Mouse (Mus musculus): ENCODE data around the gene Rab11fip4. TPM values are rescaled to one million over a fixed set of nuclear protein-coding genes. Genes with fewer than 3 reads are reported as not detected.
A peak's percentile ranks its signal among the peaks of the same experiment; 100 is the strongest.

The Rab11fip4 gene
- polyA plus RNA-seq, 1 experiment from 2014 or later = 23.3 TPM

DNA sequence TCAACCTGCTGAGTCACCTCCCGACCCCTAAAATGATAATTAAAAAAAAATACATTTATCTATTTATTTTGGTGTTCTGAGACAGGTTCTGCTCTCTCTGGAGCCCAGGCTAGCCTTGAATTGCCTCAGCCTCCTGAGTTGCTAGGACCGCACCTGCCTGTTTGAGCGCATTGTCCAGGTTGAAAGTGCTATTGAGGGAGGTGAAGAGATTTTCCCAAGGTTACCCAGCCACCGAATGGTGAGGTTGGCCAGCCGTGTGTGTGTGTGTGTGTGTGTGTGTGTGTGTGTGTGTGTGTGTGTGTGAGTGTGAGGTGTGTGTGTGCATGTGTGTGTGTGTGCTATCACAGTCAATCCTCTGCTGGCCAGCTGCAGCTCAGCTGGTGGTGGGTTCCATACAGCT lies 55.0 kb downstream of the Rab11fip4 start:
- Histone ChIP-seq H3K36me3 (replicated peaks) (no peaks in the 10 kb centered on the region), H3K9me3 (no peaks in the 10 kb centered on the region), H3K27me3 (ENCODE audit: poor library complexity, severe bottlenecking) (peaks cover 15% of the 10 kb centered on the region; the same call in 1 of the 2 replicates), H3K4me3 (no peak overlapping the region), H3K4me1 (peaks cover 89% of the 10 kb centered on the region), H3K27ac (peak overlapping the region; percentile 91)
- no peak for DNase-seq (ENCODE audit: extremely low spot score, low spot score)
- WGBS = 58% methylated on average over 5 of the region's 5 CpGs

DNA sequence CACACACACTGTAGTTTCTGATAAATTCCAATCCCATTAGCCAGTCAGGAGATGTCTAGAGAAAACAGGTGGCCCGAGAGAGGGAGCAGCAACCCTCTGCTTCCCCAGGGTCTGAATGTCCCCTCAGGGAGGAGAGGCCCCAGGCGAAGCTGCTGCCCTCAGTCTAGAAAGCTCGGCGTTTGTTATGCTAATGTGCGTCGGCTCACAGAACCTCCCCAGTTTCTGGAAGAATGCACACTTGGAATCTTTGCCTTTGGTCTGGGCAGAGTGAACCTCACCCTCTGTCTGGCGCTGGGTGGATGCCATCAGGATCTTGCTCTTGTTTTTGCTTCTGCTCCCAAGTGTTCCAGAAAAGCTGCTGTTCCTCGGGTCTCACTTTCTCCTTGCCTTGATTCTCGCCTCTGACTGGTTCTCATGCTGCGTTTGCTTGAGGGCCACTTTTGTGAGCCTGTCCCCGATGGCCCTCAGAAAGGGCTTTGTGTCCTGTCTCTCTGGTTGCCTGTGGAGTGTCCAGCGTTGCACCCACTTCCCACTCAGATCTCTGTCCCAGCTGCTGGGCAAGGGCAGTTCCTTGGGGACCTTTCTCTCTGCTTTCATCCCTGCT lies 55.6 kb downstream of the Rab11fip4 start:
- H3K27ac ChIP-seq = peak overlapping the region; percentile 91

DNA sequence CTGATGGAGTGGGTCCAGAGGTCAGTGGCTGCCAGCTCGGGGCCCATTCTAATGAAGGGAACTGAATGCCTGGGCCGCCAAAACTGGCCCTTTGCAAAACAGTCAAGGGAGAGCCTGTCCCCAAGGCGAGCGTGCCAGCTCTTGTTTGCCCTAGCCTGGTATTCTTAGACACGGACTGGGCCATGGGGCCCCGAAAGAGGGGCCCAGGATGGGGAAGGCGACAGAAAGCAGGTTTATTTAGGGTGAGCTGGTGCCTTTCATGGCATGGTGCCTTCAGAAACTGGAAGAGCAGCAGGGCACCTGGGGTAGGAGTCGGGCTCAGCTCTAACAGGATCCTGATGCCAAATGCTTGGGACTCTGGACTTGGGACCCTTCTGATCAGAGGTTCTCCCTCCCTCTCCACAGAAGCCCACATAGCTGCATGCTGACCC lies 56.1 kb downstream of the Rab11fip4 start:
- DNase-seq (ENCODE audit: extremely low spot score, low spot score) = peak; percentile 29
- peak overlapping the region; percentile 22; the same call in 1 of the 2 replicates for H3K4me3 ChIP-seq
- H3K4me1 ChIP-seq = peaks cover 89% of the 10 kb centered on the region
- 44% methylated on average over 8 of the region's 8 CpGs for WGBS
- H3K27ac ChIP-seq = peak overlapping the region; percentile 91
- H3K9me3 ChIP-seq = no peaks in the 10 kb centered on the region
- peaks cover 12% of the 10 kb centered on the region; the same call in 1 of the 2 replicates for H3K27me3 ChIP-seq (ENCODE audit: poor library complexity, severe bottlenecking)
- H3K36me3 ChIP-seq (replicated peaks) = 0 out of 2 replicates have a peak, but pooled peaks cover 2% of the 10 kb centered on the region

More for the DNA sequence above, 55.6 kb downstream of the Rab11fip4 start:
- peak; percentile 76 for DNase-seq (ENCODE audit: extremely low spot score, low spot score)
- Histone ChIP-seq H3K27me3 (ENCODE audit: poor library complexity, severe bottlenecking) (peaks cover 14% of the 10 kb centered on the region; the same call in 1 of the 2 replicates), H3K9me3 (no peaks in the 10 kb centered on the region), H3K36me3 (replicated peaks) (no peaks in the 10 kb centered on the region), H3K4me1 (peaks cover 89% of the 10 kb centered on the region), H3K4me3 (peak overlapping the region; percentile 22; the same call in 1 of the 2 replicates)
- WGBS = 10% methylated on average over 12 of the region's 12 CpGs

DNA sequence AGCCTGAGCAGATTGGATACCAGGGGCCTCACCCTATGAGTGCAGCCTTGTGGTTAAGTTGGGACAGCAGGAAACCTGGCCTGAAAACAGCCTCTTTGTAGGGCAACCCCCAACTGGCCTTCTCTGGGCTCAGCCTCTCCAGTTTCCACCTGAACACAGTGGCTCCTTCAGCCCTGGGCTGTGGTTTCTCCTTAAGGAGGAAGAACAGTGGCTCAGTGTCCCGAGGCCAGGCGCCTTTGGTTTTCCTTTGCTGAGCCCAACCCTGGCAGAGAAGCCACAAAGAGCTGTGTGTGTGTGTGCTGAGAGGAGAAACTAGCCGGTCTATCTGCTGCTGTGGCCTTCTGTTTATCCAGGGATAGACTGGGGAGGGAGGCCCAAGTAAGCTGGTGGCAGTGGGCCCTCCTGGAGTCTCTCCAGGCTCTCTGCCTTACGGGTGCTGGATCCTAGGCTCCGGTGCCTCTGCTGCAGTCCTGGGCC lies 59.4 kb downstream of the Rab11fip4 start:
- H3K4me1 ChIP-seq = peaks cover 77% of the 10 kb centered on the region
- no peak overlapping the region for H3K4me3 ChIP-seq
- peak overlapping the region; percentile 77 for H3K27ac ChIP-seq
- WGBS = 39% methylated on average over 5 of the region's 5 CpGs
- no peak for DNase-seq (ENCODE audit: extremely low spot score, low spot score)
- H3K9me3 ChIP-seq = no peaks in the 10 kb centered on the region
- H3K27me3 ChIP-seq (ENCODE audit: poor library complexity, severe bottlenecking) = peaks cover 5% of the 10 kb centered on the region
- 0 out of 2 replicates have a peak, but pooled peaks cover 2% of the 10 kb centered on the region for H3K36me3 ChIP-seq (replicated peaks)

DNA sequence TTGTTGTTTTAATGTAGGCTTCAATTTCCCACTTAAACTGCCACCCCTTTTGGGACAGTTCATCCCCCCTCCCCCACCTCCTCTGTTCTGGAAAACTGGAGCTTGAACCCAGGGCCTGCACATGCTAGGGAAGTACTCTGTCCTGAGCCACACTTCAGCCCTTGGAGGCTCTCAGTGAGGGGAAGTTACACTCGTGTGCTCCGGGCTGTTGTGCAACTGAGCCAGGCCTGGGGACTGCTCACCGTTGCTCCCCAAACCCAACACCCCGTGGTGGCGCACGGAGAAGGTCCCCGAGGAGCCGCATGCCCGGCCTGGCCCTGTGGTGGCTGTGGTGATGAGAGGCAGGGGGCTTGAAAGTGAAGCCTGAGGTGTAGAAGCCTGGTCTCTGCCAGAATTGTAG lies 61.2 kb downstream of the Rab11fip4 start:
- H3K9me3 ChIP-seq = no peaks in the 10 kb centered on the region
- no peak for DNase-seq (ENCODE audit: extremely low spot score, low spot score)
- no peak overlapping the region for H3K4me3 ChIP-seq
- WGBS = 88% methylated on average over 9 of the region's 9 CpGs
- 0 out of 2 replicates have a peak, but pooled peaks cover 2% of the 10 kb centered on the region for H3K36me3 ChIP-seq (replicated peaks)
- H3K27me3 ChIP-seq (ENCODE audit: poor library complexity, severe bottlenecking) = peaks cover 5% of the 10 kb centered on the region; the same call in 1 of the 2 replicates
- H3K27ac ChIP-seq = peak overlapping the region; percentile 49; the same call in 1 of the 2 replicates
- H3K4me1 ChIP-seq = peaks cover 62% of the 10 kb centered on the region

DNA sequence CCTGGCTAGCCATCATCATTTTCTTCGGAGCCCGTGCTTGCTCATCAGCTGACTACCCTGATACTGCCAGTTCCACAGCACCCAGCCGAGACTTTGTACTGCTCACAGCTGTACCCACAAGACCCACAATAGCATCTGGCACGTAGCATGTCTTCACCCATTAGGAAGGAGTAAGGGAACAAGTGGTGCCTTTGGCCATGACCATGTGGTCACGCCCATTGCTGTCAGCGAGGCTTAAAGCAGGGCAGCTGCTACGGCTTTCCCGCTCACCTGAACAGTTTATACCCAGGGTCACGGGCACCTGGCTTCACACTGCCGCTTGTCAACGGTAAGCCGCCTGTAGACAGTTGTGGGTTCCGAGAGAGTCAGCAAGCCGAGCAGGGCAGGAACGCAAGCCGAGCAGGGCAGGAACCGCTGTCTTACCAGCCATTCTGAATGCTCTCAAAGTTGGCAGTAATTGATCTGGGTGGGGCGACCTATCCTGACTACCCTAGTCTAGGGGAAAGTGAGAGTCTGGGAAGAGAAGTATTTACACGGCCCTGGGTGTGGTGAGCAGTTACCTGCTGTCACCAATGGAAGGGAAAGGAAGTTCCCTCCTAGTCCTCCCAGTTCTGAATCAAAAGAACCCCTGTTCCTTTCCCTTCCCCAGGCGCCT lies 62.0 kb downstream of the Rab11fip4 start:
- 89% methylated on average over 20 of the region's 20 CpGs for WGBS
- Histone ChIP-seq H3K4me1 (peaks cover 54% of the 10 kb centered on the region), H3K9me3 (no peaks in the 10 kb centered on the region), H3K27me3 (ENCODE audit: poor library complexity, severe bottlenecking) (peaks cover 5% of the 10 kb centered on the region; the same call in 1 of the 2 replicates), H3K27ac (no peak overlapping the region; the same call in 1 of the 2 replicates), H3K36me3 (replicated peaks) (0 out of 2 replicates have a peak, but pooled peaks cover 2% of the 10 kb centered on the region), H3K4me3 (no peak overlapping the region)
- DNase-seq (ENCODE audit: extremely low spot score, low spot score) = no peak

DNA sequence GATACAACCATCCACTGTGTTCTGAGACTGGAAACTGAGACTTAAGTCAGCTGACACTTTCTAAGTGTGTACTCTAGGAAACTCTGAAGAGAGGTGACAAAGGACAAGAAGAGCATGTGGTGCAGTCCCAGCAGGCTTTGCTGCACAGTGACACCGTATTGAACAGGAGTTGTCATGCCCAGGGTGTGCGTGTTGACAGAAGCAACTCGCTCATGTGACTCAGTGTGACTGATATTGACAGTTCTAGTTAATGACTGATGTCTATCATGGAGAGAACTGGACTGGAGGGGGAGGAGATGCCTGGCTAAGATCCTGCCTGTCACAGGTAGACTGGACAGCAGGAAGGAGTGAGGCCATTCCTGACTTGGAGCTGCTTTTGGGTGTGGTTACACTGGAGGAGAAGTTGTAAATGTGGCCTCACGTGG lies 63.4 kb downstream of the Rab11fip4 start:
- Histone ChIP-seq H3K4me1 (peaks cover 41% of the 10 kb centered on the region), H3K4me3 (no peak overlapping the region), H3K27me3 (ENCODE audit: poor library complexity, severe bottlenecking) (peaks cover 5% of the 10 kb centered on the region; the same call in 1 of the 2 replicates), H3K36me3 (replicated peaks) (0 out of 2 replicates have a peak, but pooled peaks cover 2% of the 10 kb centered on the region), H3K27ac (no peak overlapping the region), H3K9me3 (no peaks in the 10 kb centered on the region)
- WGBS = 94% methylated on average over 4 of the region's 4 CpGs
- no peak for DNase-seq (ENCODE audit: extremely low spot score, low spot score)

DNA sequence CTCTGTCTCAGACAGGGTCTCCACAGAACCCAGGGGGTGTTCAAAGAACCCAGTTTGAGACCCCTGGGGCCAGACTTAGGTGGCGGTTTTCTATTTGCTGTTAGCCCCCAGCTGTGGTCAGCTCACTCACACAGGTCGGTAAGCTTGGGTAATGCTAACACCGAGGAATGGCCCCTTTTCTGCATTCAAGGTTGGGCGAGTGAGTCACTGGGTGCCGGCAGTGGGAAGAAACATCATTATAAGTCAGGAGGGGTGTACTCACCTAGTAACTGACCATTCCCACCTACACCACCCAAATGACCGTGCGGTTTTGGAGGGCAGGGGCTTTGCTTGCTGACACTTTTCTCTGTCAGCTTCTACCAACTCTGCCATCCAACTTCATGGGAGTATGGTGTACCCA lies 64.6 kb downstream of the Rab11fip4 start:
- DNase-seq (ENCODE audit: extremely low spot score, low spot score) = no peak
- H3K4me3 ChIP-seq = no peak overlapping the region
- peaks cover 5% of the 10 kb centered on the region; the same call in 1 of the 2 replicates for H3K27me3 ChIP-seq (ENCODE audit: poor library complexity, severe bottlenecking)
- H3K27ac ChIP-seq = no peak overlapping the region
- no peaks in the 10 kb centered on the region for H3K9me3 ChIP-seq
- 0 out of 2 replicates have a peak, but pooled peaks cover 2% of the 10 kb centered on the region for H3K36me3 ChIP-seq (replicated peaks)
- 86% methylated on average over 7 of the region's 7 CpGs for WGBS
- peaks cover 39% of the 10 kb centered on the region for H3K4me1 ChIP-seq

DNA sequence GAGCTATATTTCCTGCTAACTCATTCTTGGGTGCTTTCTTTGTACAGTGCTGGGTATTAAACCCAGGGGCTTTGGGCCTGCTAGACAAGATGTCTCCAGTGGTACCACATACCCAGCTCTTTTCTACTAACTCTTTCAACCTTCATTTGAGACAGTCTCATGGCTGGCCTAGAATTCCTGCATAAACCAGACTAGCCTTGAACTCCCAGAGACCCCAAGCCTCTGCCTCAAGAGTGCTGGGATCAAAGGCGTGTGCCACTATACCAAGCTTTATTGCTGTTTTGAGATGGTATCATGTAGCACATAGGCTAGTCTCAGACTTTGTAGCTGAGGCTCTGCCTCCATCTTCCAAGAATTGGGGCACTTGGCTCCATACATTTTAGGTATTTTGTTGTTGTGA lies 65.5 kb downstream of the Rab11fip4 start:
- WGBS = 89% methylated on average over 1 of the region's 1 CpGs
- Histone ChIP-seq H3K27ac (no peak overlapping the region), H3K4me1 (peaks cover 39% of the 10 kb centered on the region), H3K36me3 (replicated peaks) (0 out of 2 replicates have a peak, but pooled peaks cover 2% of the 10 kb centered on the region), H3K4me3 (no peak overlapping the region), H3K27me3 (ENCODE audit: poor library complexity, severe bottlenecking) (peaks cover 13% of the 10 kb centered on the region), H3K9me3 (no peaks in the 10 kb centered on the region)
- DNase-seq (ENCODE audit: extremely low spot score, low spot score) = no peak

DNA sequence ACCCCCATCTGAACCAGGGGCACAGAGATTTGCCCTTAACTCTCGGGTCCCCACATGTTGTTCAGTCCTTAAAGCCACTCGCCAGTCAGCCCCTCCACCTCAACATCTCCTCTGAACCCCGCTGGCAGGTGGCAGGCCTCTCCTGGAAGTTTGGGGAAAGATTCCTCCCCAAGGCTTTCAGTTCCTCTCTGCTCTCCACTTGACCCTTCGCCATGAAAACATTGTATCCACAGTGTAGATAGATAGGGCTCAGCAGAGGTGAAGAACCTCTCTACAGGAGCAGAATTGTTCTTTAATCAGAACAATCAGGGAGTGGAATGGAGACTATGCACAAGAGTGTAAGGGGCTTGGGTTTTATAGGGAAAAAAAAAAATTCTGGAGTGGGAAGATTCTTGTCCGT lies 66.0 kb downstream of the Rab11fip4 start:
- Histone ChIP-seq H3K36me3 (replicated peaks) (no peaks in the 10 kb centered on the region), H3K4me3 (no peak overlapping the region), H3K9me3 (no peaks in the 10 kb centered on the region), H3K27me3 (ENCODE audit: poor library complexity, severe bottlenecking) (peaks cover 19% of the 10 kb centered on the region), H3K4me1 (peaks cover 39% of the 10 kb centered on the region), H3K27ac (no peak overlapping the region)
- DNase-seq (ENCODE audit: extremely low spot score, low spot score) = no peak
- WGBS = 82% methylated on average over 5 of the region's 5 CpGs

DNA sequence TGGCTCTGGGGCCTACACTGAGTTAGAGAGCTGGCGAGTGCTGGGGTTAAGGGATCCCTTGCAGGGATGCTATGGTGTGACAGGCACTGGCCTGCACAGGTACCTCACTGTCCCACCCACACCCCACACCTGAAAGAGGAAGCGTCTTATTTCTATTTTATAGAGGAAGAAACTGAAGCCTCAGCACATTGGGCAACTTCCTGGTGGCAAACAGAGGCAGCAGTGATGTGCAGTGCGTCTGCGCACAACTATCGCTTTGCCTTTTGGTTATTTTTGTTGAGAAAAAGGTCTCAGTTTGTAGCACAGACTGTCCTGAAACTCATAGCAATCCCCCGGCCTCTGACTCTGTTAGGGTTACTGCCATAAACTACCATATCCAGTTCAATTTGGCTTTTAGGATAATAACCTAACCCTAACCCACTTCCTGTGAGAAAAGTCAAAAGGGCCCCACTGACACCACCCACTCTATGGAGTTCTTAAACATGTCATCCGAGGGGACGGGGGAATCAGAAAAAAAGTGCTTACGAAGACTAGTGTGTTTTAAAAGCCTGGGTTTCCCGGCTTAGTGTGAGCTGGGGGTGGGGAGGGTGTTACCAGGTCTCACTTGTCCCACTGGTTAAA lies 67.3 kb downstream of the Rab11fip4 start:
- no peak overlapping the region for H3K4me3 ChIP-seq
- 89% methylated on average over 10 of the region's 10 CpGs for WGBS

DNA sequence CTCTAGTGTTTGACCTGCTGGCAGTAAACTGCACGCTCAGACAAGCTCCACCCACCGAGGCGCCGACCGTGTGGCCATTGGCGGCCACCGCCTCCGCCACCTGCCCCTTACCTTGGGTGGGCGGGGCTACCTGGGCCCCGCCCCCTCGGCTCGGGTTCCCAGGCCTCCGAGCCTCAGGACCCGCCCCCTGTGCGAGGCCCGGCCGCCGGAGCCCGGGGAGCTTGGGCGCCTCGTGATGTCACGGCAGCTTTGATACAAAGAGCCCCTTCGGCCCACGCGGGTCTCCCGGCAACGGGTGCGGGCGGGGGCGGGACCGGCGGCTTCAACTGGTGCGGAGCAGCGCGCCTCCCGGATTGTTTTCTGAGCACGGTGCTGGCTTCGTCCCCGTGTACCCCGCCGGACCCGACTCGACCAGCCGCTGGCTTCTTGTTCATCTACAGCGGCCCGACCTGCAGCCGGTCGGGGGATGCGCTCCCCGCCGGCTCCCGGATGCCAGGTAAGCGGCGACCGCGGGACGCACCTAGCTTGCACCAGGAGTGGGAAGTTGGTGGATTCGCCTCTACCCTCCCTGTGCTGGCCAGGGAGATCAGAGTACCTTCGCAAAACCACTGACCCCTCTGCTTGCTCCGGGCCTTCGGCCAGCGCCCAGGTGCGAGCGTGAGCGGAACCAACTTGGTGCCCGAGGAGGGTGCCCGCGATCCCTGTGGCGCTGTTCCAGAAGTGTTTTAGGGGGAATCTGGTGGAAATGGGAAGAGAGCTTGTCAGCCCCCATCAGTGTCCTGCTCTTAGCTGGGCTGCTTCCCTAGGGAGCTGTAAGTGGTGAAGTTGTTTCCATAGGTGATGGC lies 69.6 kb downstream of the Rab11fip4 start:
- DNase-seq (ENCODE audit: extremely low spot score, low spot score) = peak; percentile 87
- Histone ChIP-seq H3K36me3 (replicated peaks) (no peaks in the 10 kb centered on the region; the same call in 1 of the 2 replicates), H3K9me3 (no peaks in the 10 kb centered on the region), H3K4me3 (peak overlapping the region; percentile 69), H3K27me3 (ENCODE audit: poor library complexity, severe bottlenecking) (peaks cover 18% of the 10 kb centered on the region), H3K27ac (peak overlapping the region; percentile 91), H3K4me1 (peaks cover 62% of the 10 kb centered on the region)
- WGBS = under 1% methylated on average over 69 of the region's 69 CpGs

More for the DNA sequence above, 67.3 kb downstream of the Rab11fip4 start:
- DNase-seq (ENCODE audit: extremely low spot score, low spot score) = no peak
- Histone ChIP-seq H3K9me3 (no peaks in the 10 kb centered on the region), H3K27me3 (ENCODE audit: poor library complexity, severe bottlenecking) (peaks cover 18% of the 10 kb centered on the region), H3K4me1 (peaks cover 40% of the 10 kb centered on the region), H3K27ac (no peak overlapping the region), H3K36me3 (replicated peaks) (no peaks in the 10 kb centered on the region)

Measured in forebrain, embryonic 10.5 days (tissue).